Mouse (Mus musculus): Measurements from ENCODE around the gene Olfr199. TPM values are rescaled to one million over a fixed set of nuclear protein-coding genes. Genes with fewer than 3 reads are reported as not detected.

The Olfr199 gene
- not detected for polyA plus RNA-seq (2017; shearing (Covaris generic))

GRCm38 (mm10) chr16:59219667-59220066 is at the start of gene Olfr199:
Olfr199 (minus strand) TSS chr16:59219767.

GRCm38 (mm10) chr16:59203433-59203832 is 16.1 kb downstream of the Olfr199 start, which contains the start of gene Olfr198:
Olfr198 (minus strand) TSS chr16:59203533.

GRCm38 (mm10) chr16:59170354-59170753 is 49.2 kb downstream of the Olfr199 start, which contains the start of gene Olfr196:
Olfr196 (minus strand) TSS chr16:59170454.

Other genes starting within 250 kb of the Olfr199 start
- not detected for gene Olfr183, start 224.4 kb downstream of the Olfr199 start, polyA plus RNA-seq (2017; shearing (Covaris generic))
- not detected for gene Olfr186, start 189.5 kb downstream of the Olfr199 start, polyA plus RNA-seq (2017; shearing (Covaris generic))
- gene Olfr187, start 180.0 kb downstream of the Olfr199 start, polyA plus RNA-seq (2017; shearing (Covaris generic)), result under 1 TPM in 1 of 2 experiments, not detected in 1; 0.47 TPM
- not detected for gene Olfr190, start 141.8 kb downstream of the Olfr199 start, polyA plus RNA-seq (2017; shearing (Covaris generic))
- gene Olfr191, start 129.9 kb downstream of the Olfr199 start, polyA plus RNA-seq (2017; shearing (Covaris generic)), result not detected
- gene Olfr193, start 107.9 kb downstream of the Olfr199 start, polyA plus RNA-seq (2017; shearing (Covaris generic)), result not detected
- gene Olfr194, start 98.7 kb downstream of the Olfr199 start, polyA plus RNA-seq (2017; shearing (Covaris generic)), result under 1 TPM in 1 of 2 experiments, not detected in 1; 0.08 TPM
- gene Olfr195, start 72.7 kb downstream of the Olfr199 start, polyA plus RNA-seq (2017; shearing (Covaris generic)), result not detected
- gene Olfr196, start 49.3 kb downstream of the Olfr199 start, polyA plus RNA-seq (2017; shearing (Covaris generic)), result not detected
- not detected for gene Olfr198, start 16.2 kb downstream of the Olfr199 start, polyA plus RNA-seq (2017; shearing (Covaris generic))
- not detected for gene Olfr201, start 52.9 kb upstream of the Olfr199 start, polyA plus RNA-seq (2017; shearing (Covaris generic))
- not detected for gene Olfr202, start 67.0 kb upstream of the Olfr199 start, polyA plus RNA-seq (2017; shearing (Covaris generic))
- gene Olfr203, start 79.1 kb upstream of the Olfr199 start, polyA plus RNA-seq (2017; shearing (Covaris generic)), result not detected
- under 1 TPM in 1 of 2 experiments, not detected in 1; 0.04 TPM for gene Olfr204, start 98.5 kb upstream of the Olfr199 start, polyA plus RNA-seq (2017; shearing (Covaris generic))
- not detected for gene Olfr205, start 111.4 kb upstream of the Olfr199 start, polyA plus RNA-seq (2017; shearing (Covaris generic))
- gene Olfr206, start 129.5 kb upstream of the Olfr199 start, polyA plus RNA-seq (2017; shearing (Covaris generic)), result not detected
- not detected for gene Olfr209, start 144.2 kb upstream of the Olfr199 start, polyA plus RNA-seq (2017; shearing (Covaris generic))
- gene Gabrr3, start 187.6 kb upstream of the Olfr199 start, polyA plus RNA-seq (2017; shearing (Covaris generic)), result not detected

All from activated CD4-positive, CD25-positive, alpha-beta regulatory T cell (primary cell).